Mouse (Mus musculus) hindbrain, embryonic 16.5 days (tissue): ENCODE measurements at regions not wholly inside any gene's neighbourhood (a gene's known extent, or its start where the extent isn't known, plus 50 kb on each side); places are given as distances from the start of the nearest gene placed in this dataset.

ENCODE experiments used
- ATAC-seq: fragments of 200-750 bp; cut with Nextera tagmentation; 2 replicates; pipeline ENCODE4 v1.8.0; 2017; ENCODE audit warnings: moderate TSS enrichment, moderate library complexity
- H3K27ac ChIP-seq: fragments of 300-500 bp; sonication (generic); 2 replicates; pipeline ENCODE4 v1.5.1; 2014; ENCODE audit warnings: low read depth, mild to moderate bottlenecking, control low read depth, low read length, moderate library complexity
- H3K27me3 ChIP-seq: fragments of 300-500 bp; sonication (generic); replicated peaks from 2 replicates; pipeline ENCODE4 v1.6.1; 2014; ENCODE audit warnings: low read length; ENCODE audit not compliant: control insufficient read depth, insufficient read depth
- H3K36me3 ChIP-seq: fragments of 300-500 bp; sonication (generic); 2 replicates; pipeline ENCODE4 v1.6.1; 2014; ENCODE audit warnings: mild to moderate bottlenecking, low read length, moderate library complexity, mixed read lengths; ENCODE audit not compliant: control insufficient read depth, insufficient read depth
- H3K4me1 ChIP-seq: fragments of 300-500 bp; sonication (generic); 2 replicates; pipeline ENCODE4 v1.6.1; 2014; ENCODE audit warnings: low read depth, low read length; ENCODE audit not compliant: control insufficient read depth, insufficient read depth
- H3K4me2 ChIP-seq: fragments of 300-500 bp; sonication (generic); 2 replicates; pipeline ENCODE4 v1.6.1; 2014; ENCODE audit warnings: mild to moderate bottlenecking, low read length, control low read depth, moderate library complexity
- H3K4me3 ChIP-seq: fragments of 300-500 bp; sonication (generic); 2 replicates; pipeline ENCODE4 v1.5.1; 2014; ENCODE audit warnings: mild to moderate bottlenecking, low read length, control low read depth, moderate library complexity
- H3K9ac ChIP-seq: fragments of 300-500 bp; sonication (generic); 2 replicates; pipeline ENCODE4 v1.6.1; 2014; ENCODE audit warnings: low read depth, mild to moderate bottlenecking, control low read depth, low read length, moderate library complexity
- H3K9me3 ChIP-seq: fragments of 300-500 bp; sonication (generic); 2 replicates; pipeline ENCODE4 v1.6.1; 2014; ENCODE audit warnings: mild to moderate bottlenecking, low read length, moderate library complexity; ENCODE audit not compliant: control insufficient read depth
- WGBS: fragments of 180-500 bp; shearing (Covaris S2); extraction: QIAGEN DNeasy Blood & Tissue Kit; methylation state at CpG from one replicate; pipeline ENCODE4 v1.1.7; 2014; 5-methylcytosine and 5-hydroxymethylcytosine counted together

- H3K9ac ChIP-seq = no peak overlapping the region
- H3K9me3 ChIP-seq = no peaks in the 10 kb centered on the region
- no peaks in the 10 kb centered on the region for H3K36me3 ChIP-seq
- H3K27ac ChIP-seq = no peak overlapping the region
- H3K27me3 ChIP-seq = no peaks in the 10 kb centered on the region
- no peak overlapping the region for H3K4me3 ChIP-seq
- no peak overlapping the region for H3K4me2 ChIP-seq
- ATAC-seq = no peak
- peaks cover 5% of the 10 kb centered on the region for H3K4me1 ChIP-seq
Measured at GRCm38 (mm10) chr5:112032036-112032435, 220.3 kb downstream of the Cryba4 start.

- H3K27ac ChIP-seq = no peak overlapping the region
- no peak for ATAC-seq
- H3K36me3 ChIP-seq = no peaks in the 10 kb centered on the region
- no peaks in the 10 kb centered on the region for H3K27me3 ChIP-seq
- no peak overlapping the region for H3K9ac ChIP-seq
- no peak overlapping the region for H3K4me3 ChIP-seq
- WGBS = 52% methylated on average over 8 of the region's 8 CpGs
- H3K4me2 ChIP-seq = no peak overlapping the region
- H3K4me1 ChIP-seq = no peaks in the 10 kb centered on the region; the same call in 1 of the 2 replicates
- no peaks in the 10 kb centered on the region for H3K9me3 ChIP-seq
Measured at GRCm38 (mm10) chr5:112035426-112035825, 216.9 kb downstream of the Cryba4 start.

- no peak overlapping the region for H3K4me3 ChIP-seq
- no peaks in the 10 kb centered on the region for H3K36me3 ChIP-seq
- no peak for ATAC-seq
- no peaks in the 10 kb centered on the region for H3K27me3 ChIP-seq
- WGBS = 76% methylated on average over 8 of the region's 8 CpGs
- H3K4me1 ChIP-seq = peaks cover 13% of the 10 kb centered on the region
- H3K27ac ChIP-seq = no peak overlapping the region
- H3K4me2 ChIP-seq = no peak overlapping the region
- no peaks in the 10 kb centered on the region for H3K9me3 ChIP-seq
- H3K9ac ChIP-seq = no peak overlapping the region
Measured at GRCm38 (mm10) chr5:112037080-112037479, 215.2 kb downstream of the Cryba4 start.

- WGBS = 58% methylated on average over 10 of the region's 10 CpGs
- no peak overlapping the region for H3K27ac ChIP-seq
- no peak overlapping the region for H3K4me2 ChIP-seq
- no peak overlapping the region for H3K4me3 ChIP-seq
- no peaks in the 10 kb centered on the region for H3K36me3 ChIP-seq
- H3K4me1 ChIP-seq = peaks cover 13% of the 10 kb centered on the region
- no peak overlapping the region for H3K9ac ChIP-seq
- no peaks in the 10 kb centered on the region for H3K27me3 ChIP-seq
- H3K9me3 ChIP-seq = no peaks in the 10 kb centered on the region
- ATAC-seq = no peak
Measured at GRCm38 (mm10) chr5:112039645-112040372, 212.5 kb downstream of the Cryba4 start.

- Histone ChIP-seq H3K4me1 (peaks cover 13% of the 10 kb centered on the region), H3K9me3 (no peaks in the 10 kb centered on the region), H3K36me3 (no peaks in the 10 kb centered on the region), H3K27me3 (no peaks in the 10 kb centered on the region), H3K27ac (peak overlapping the region; percentile 14; the same call in 1 of the 2 replicates), H3K4me2 (no peak overlapping the region), H3K4me3 (no peak overlapping the region), H3K9ac (no peak overlapping the region)
- no peak for ATAC-seq
- 57% methylated on average over 1 of the region's 1 CpGs for WGBS
Measured at GRCm38 (mm10) chr5:112040678-112041077, 211.6 kb downstream of the Cryba4 start.

GRCm38 (mm10) chr5:112041285-112041684 is 211.0 kb downstream of the Cryba4 start:
- H3K4me1 ChIP-seq = peaks cover 13% of the 10 kb centered on the region
- 16% methylated on average over 4 of the region's 4 CpGs for WGBS
- no peaks in the 10 kb centered on the region for H3K9me3 ChIP-seq
- 0 out of 2 replicates have a peak overlapping the region, but pooled peaks have one; percentile 20 for H3K27ac ChIP-seq
- no peaks in the 10 kb centered on the region for H3K36me3 ChIP-seq
- no peak overlapping the region for H3K9ac ChIP-seq
- no peak overlapping the region for H3K4me2 ChIP-seq
- ATAC-seq = peak; percentile 69
- H3K4me3 ChIP-seq = no peak overlapping the region
- no peaks in the 10 kb centered on the region for H3K27me3 ChIP-seq

GRCm38 (mm10) chr5:112042236-112042635 is 210.1 kb downstream of the Cryba4 start:
- Histone ChIP-seq H3K4me3 (no peak overlapping the region), H3K9me3 (no peaks in the 10 kb centered on the region), H3K4me2 (no peak overlapping the region), H3K27ac (no peak overlapping the region), H3K9ac (0 out of 2 replicates have a peak overlapping the region, but pooled peaks have one; percentile 13), H3K36me3 (no peaks in the 10 kb centered on the region), H3K4me1 (peaks cover 13% of the 10 kb centered on the region), H3K27me3 (no peaks in the 10 kb centered on the region)
- ATAC-seq = no peak
- whole genome bisulfite sequencing = 81% methylated on average over 11 of the region's 11 CpGs

- Histone ChIP-seq H3K4me3 (no peak overlapping the region), H3K4me1 (peaks cover 3% of the 10 kb centered on the region), H3K27ac (0 out of 2 replicates have a peak overlapping the region, but pooled peaks have one; percentile 6), H3K9ac (0 out of 2 replicates have a peak overlapping the region, but pooled peaks have one; percentile 18), H3K4me2 (no peak overlapping the region), H3K27me3 (no peaks in the 10 kb centered on the region; the same call in 1 of the 2 replicates), H3K9me3 (no peaks in the 10 kb centered on the region; the same call in 1 of the 2 replicates), H3K36me3 (no peaks in the 10 kb centered on the region)
- peak; percentile 44; the same call in 1 of the 2 replicates for ATAC-seq
- 38% methylated on average over 16 of the region's 16 CpGs for WGBS
Measured at GRCm38 (mm10) chr5:112050046-112050782, 202.1 kb downstream of the Cryba4 start.

- H3K27ac ChIP-seq = no peak overlapping the region
- 0 out of 2 replicates have a peak, but pooled peaks have one; percentile 35 for ATAC-seq
Measured at GRCm38 (mm10) chr5:112050906-112051305, 201.4 kb downstream of the Cryba4 start.

More at GRCm38 (mm10) chr5:112050906-112051305, 201.4 kb downstream of the Cryba4 start:
- Histone ChIP-seq H3K36me3 (no peaks in the 10 kb centered on the region), H3K4me3 (no peak overlapping the region), H3K9ac (no peak overlapping the region), H3K27me3 (no peaks in the 10 kb centered on the region; the same call in 1 of the 2 replicates), H3K4me1 (peaks cover 3% of the 10 kb centered on the region), H3K4me2 (no peak overlapping the region), H3K9me3 (no peaks in the 10 kb centered on the region; the same call in 1 of the 2 replicates)
- 51% methylated on average over 5 of the region's 5 CpGs for WGBS
